Mouse (Mus musculus) bone marrow, adult 2 months (tissue): ENCODE data around the gene Lrtm2. TPM values are rescaled to one million over a fixed set of nuclear protein-coding genes. Genes with fewer than 3 reads are reported as not detected.

Experiments
- H3K27ac ChIP-seq: fragments of 200-500 bp; 2 replicates; pipeline ENCODE4 v1.5.1; 2012; ENCODE audit warnings: low read depth, mild to moderate bottlenecking, control low read depth, inconsistent platforms, low read length; ENCODE audit not compliant: control insufficient read depth, poor library complexity, insufficient read depth
- H3K4me1 ChIP-seq: fragments of 200-500 bp; 2 replicates; pipeline ENCODE4 v1.6.1; 2011; ENCODE audit warnings: low read length; ENCODE audit not compliant: control insufficient read depth, insufficient read depth
- H3K4me3 ChIP-seq: fragments of 200-500 bp; replicated peaks from 2 replicates; pipeline ENCODE3; 2011; ENCODE audit warnings: mild to moderate bottlenecking, low read depth, low read length, control low read depth; ENCODE audit not compliant: control insufficient read depth
- CTCF ChIP-seq: fragments of 200-500 bp; IDR thresholded peaks from 2 replicates; pipeline ENCODE4 v1.5.1; 2011; ENCODE audit warnings: low read length, control low read depth; ENCODE audit not compliant: control insufficient read depth, insufficient read depth
- WGBS: fragments of 180-500 bp; shearing (Covaris S2); methylation state at CpG from one replicate; pipeline ENCODE4 v1.1.7; 2018; 5-methylcytosine and 5-hydroxymethylcytosine counted together
- polyA plus RNA-seq: library from polyadenylated mRNA; stranded (reverse); fragments of >200 nt; gene quantifications from 2 replicates; pipeline ENCODE4 v1.2.4, GENCODE M21; 2011; ENCODE audit warnings: low replicate concordance; ENCODE audit not compliant: missing spikeins, insufficient read depth, insufficient read length

The Lrtm2 gene
- polyA plus RNA-seq, 1 experiment: not detected

GRCm38 (mm10) chr6:119276713-119277112 lies 53.9 kb downstream of the Lrtm2 start:
- TF ChIP-seq CTCF: no peak
- no peaks in the 10 kb centered on the region for H3K4me1 ChIP-seq
- no peak overlapping the region for H3K4me3 ChIP-seq
- 82% methylated on average over 2 of the region's 2 CpGs for WGBS
- no peak overlapping the region for H3K27ac ChIP-seq

Other genes with a start within 250 kb of the Lrtm2 start
- 2.9 and 4.3 TPM in 2 replicates for gene Dcp1b, start 155.5 kb downstream of the Lrtm2 start, polyA plus RNA-seq
- gene Cacna1c, start 134.3 kb downstream of the Lrtm2 start, polyA plus RNA-seq: 1.4 and 3.1 TPM in 2 replicates
- 0.16 and 7.1 TPM in 2 replicates for gene Cacna2d4, start 94.2 kb downstream of the Lrtm2 start, polyA plus RNA-seq
- 21.1 and 30.2 TPM in 2 replicates for gene Adipor2, start 86.9 kb upstream of the Lrtm2 start, polyA plus RNA-seq
- 12.8 and 22.8 TPM in 2 replicates for gene Fbxl14, start 148.9 kb upstream of the Lrtm2 start, polyA plus RNA-seq
- gene Wnt5b, start 213.6 kb upstream of the Lrtm2 start, polyA plus RNA-seq: not detected in 2 replicates